Mouse (Mus musculus): ENCODE measurements around the gene Mnx1. TPM values are rescaled to one million over a fixed set of nuclear protein-coding genes. Genes with fewer than 3 reads are reported as not detected.
A peak's percentile ranks its signal among the peaks of the same experiment; 100 is the strongest.
"Not testable (repeated sequence)": the region's sequence is repeated elsewhere in the genome, so short reads cannot be mapped to it uniquely, and the experiment has no call there.

The Mnx1 gene
- total and polyA plus RNA-seq, 3 experiments: 0.11 to 0.21 TPM; not detected in 1

DNA sequence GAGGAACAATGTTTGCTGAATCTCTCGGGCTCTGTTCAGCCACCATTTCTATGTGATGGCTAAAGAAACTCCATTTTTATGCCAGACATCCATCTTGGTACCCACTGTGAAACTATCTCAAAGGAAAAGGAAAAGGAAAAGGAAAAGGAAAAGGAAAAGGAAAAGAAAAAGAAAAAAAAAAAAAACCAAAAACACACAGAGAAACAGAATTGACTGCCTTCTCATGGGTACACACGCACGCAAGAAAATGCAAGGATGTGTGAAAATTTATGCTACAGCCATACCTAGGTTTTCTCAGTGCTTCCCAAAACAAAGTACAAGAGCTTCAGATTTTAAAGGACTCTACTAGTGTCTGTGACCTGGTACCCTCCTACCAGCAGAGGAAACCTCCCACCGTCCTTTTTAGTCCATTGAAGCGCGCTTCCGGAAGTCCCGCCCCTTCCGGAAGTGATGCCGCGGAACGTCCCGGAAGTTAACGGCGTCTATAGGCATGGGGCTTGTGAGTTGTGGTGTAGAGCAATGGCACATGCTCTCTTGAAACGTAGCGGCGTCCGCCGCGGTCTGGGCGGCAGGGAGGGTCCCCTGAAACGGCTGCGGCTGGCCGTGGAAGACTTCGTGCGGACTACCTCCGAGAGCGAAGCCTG, 43.9 kb downstream of the Mnx1 start, which contains the start of gene Nom1 (continued):
- TF ChIP-seq USF2 (conservative IDR thresholded peaks at IDR 0.05; ENCODE audit: low read depth, low read length) (no peak), RCOR1 (conservative IDR thresholded peaks at IDR 0.05; ENCODE audit: low read depth, low read length) (0 out of 2 replicates have a peak, but pooled peaks have one; percentile 50), POLR2AphosphoS2 (IDR thresholded peaks at IDR 0.05; ENCODE audit: low read depth, low read length) (peak; percentile 51; the same call in 1 of the 2 replicates), CTCF (conservative IDR thresholded peaks at IDR 0.05 in 1 of 2, IDR thresholded peaks at IDR 0.05 in 1 of 2; ENCODE audit: low read depth in 2 of 2, low read length in 2 of 2) (no peak), E2F4 (IDR thresholded peaks at IDR 0.05; ENCODE audit: insufficient replicate concordance, low read depth, low read length) (no peak), SIN3A (IDR thresholded peaks at IDR 0.05; ENCODE audit: low read length) (peak; percentile 94), EP300 (IDR thresholded peaks at IDR 0.05; ENCODE audit: low read length) (0 out of 2 replicates have a peak, but pooled peaks have one; percentile 18), ZC3H11A (IDR thresholded peaks at IDR 0.05; ENCODE audit: low read depth, low read length) (no peak), RAD21 (IDR thresholded peaks at IDR 0.05; ENCODE audit: low read depth, low read length) (no peak), MAX (IDR thresholded peaks at IDR 0.05; ENCODE audit: low read length) (peak; percentile 82), GABPA (IDR thresholded peaks at IDR 0.05; ENCODE audit: insufficient replicate concordance, low read depth, low read length) (no peak), JUND (conservative IDR thresholded peaks at IDR 0.05; ENCODE audit: low read depth, low read length) (no peak), NRF1 (IDR thresholded peaks at IDR 0.05; ENCODE audit: low read depth, low read length) (no peak; the same call in 1 of the 2 replicates), NELFE (IDR thresholded peaks at IDR 0.05; ENCODE audit: low read depth, low read length) (peak; percentile 88), TCF12 (IDR thresholded peaks at IDR 0.05; ENCODE audit: low read depth, low read length) (peak; percentile 87), KAT2A (IDR thresholded peaks at IDR 0.05; ENCODE audit: insufficient replicate concordance, low read length) (peak; percentile 72; the same call in 1 of the 2 replicates), ZNF384 (IDR thresholded peaks at IDR 0.05; ENCODE audit: low read depth, low read length) (peak; percentile 77), ZMIZ1 (IDR thresholded peaks at IDR 0.05; ENCODE audit: low read depth, low read length) (peak; percentile 62)

DNA sequence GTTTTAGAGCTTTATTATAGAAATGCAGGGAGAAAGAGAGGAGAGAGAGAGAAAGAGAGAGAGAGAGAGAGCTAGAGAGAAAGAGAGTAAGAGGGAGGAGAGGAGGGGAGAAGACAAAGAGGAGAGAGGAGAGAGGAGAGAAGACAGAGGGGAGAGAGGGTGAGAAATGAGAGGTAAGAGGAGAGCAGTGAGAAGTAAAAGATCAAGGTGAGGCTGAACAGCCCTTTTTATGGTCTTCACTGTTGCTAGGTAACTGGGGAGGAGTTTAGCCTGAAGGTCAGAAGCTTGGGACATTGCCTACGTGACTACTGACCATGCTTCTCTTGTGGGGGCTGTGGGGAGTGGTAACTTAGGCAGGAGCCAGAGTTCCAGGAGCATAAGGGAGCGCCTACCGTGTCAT, 54.9 kb downstream of the Mnx1 start:
- DNase-seq (ENCODE audit: extremely low read depth); H3K4me2 ChIP-seq (ENCODE audit: insufficient read depth, low read depth, poor library complexity, severe bottlenecking); H3K27ac ChIP-seq (ENCODE audit: insufficient read depth, low read depth); H3K79me2 ChIP-seq (replicated peaks; ENCODE audit: control insufficient read depth, extremely low read depth, insufficient read depth, poor library complexity, severe bottlenecking); dilution Hi-C loops (cut with MboI; ENCODE audit: extremely low pct_ligation_motif_present, extremely low pct_unique_long_range_greater_than_20kb, low sequenced_read_pairs); H3K4me3 ChIP-seq (replicated peaks in 1 of 3; ENCODE audit: low read depth in 2 of 3, low read length in 2 of 3, poor library complexity in 1 of 3); H3K4me1 ChIP-seq (ENCODE audit: control insufficient read depth in 1 of 2, insufficient read depth in 2 of 2); H3K36me3 ChIP-seq (replicated peaks in 1 of 2; ENCODE audit: control insufficient read depth in 1 of 2, insufficient read depth in 1 of 2, low read length in 1 of 2); H3K9ac ChIP-seq (ENCODE audit: insufficient read depth, low read depth); H3K27me3 ChIP-seq (replicated peaks); H3K9me3 ChIP-seq (replicated peaks; ENCODE audit: low read length): not testable (repeated sequence)
- in situ Hi-C loops (cut with MboI; ENCODE audit: low pct_ligation_motif_present, low pct_unique_long_range_greater_than_20kb, low sequenced_read_pairs): loop anchor here (25.0 kb wide), 1 partner anchor 664 kb away; no protein-coding TSS in a partner anchor

Other genes starting within 250 kb of the Mnx1 start
- gene Lmbr1, start 100.1 kb downstream of the Mnx1 start, total RNA-seq (2012; rRNA removed): not detected in 2 replicates
- gene Lmbr1, start 100.1 kb downstream of the Mnx1 start, total RNA-seq (2014; rRNA removed): not detected in 2 replicates
- not detected in 2 replicates for gene Lmbr1, start 100.1 kb downstream of the Mnx1 start, polyA plus RNA-seq (2012; ENCODE audit: insufficient read length, low read depth)
- gene Nom1, start 43.8 kb downstream of the Mnx1 start, total RNA-seq (2012; rRNA removed): 23.7 and 38.4 TPM in 2 replicates
- 30.6 and 36.3 TPM in 2 replicates for gene Nom1, start 43.8 kb downstream of the Mnx1 start, total RNA-seq (2014; rRNA removed)
- gene Nom1, start 43.8 kb downstream of the Mnx1 start, polyA plus RNA-seq (2012; ENCODE audit: insufficient read length, low read depth): 28.6 and 33.1 TPM in 2 replicates
- 18.4 and 21.8 TPM in 2 replicates for gene Ube3c, start 90.8 kb upstream of the Mnx1 start, total RNA-seq (2012; rRNA removed)
- 24.6 and 25.4 TPM in 2 replicates for gene Ube3c, start 90.8 kb upstream of the Mnx1 start, total RNA-seq (2014; rRNA removed)
- gene Ube3c, start 90.8 kb upstream of the Mnx1 start, polyA plus RNA-seq (2012; ENCODE audit: insufficient read length, low read depth): 21.2 and 23.7 TPM in 2 replicates

Measured in CH12.LX (cell line).